Mouse (Mus musculus) olfactory bulb, adult 2 months (tissue): ENCODE measurements around the gene Frmd8.

Source experiments
- CTCF ChIP-seq: fragments of 200-500 bp; IDR thresholded peaks from 2 replicates; pipeline ENCODE4 v1.5.1; 2012; ENCODE audit warnings: low read depth, mild to moderate bottlenecking, low read length, moderate library complexity; ENCODE audit not compliant: insufficient read depth
- POLR2A ChIP-seq: fragments of 200-500 bp; IDR thresholded peaks from 2 replicates; pipeline ENCODE4 v1.6.1; 2012; ENCODE audit warnings: mild to moderate bottlenecking, low read depth, low read length, moderate library complexity; ENCODE audit not compliant: insufficient read depth

DNA sequence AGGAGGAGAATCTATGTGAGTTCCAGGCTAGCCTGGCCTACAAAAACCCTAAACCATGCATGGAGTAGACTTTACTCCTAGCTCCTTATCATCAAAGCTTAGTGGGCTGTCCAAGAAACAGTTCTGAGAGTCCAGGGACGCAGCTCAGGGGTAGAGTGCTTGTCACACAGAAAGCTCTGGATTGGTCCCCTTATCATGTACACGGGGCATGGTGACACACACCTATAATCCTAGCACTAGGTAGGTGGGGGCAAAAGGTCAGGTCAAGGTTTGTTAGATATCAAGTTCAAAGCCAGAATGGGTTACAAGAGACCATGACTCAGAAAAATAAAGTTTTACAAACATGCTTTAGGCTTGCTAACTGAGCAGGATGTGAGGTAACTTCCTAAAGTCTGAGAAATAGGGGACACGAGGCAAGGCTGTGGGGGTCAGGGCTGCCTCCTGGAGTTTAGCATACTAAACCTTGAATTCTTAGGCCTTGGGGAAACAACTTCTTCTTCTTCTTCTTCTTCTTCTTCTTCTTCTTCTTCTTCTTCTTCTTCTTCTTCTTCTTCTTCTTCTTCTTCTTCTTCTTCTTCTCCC lies 12.3 kb upstream of the Frmd8 start:
- TF ChIP-seq POLR2A, result no peak
- TF ChIP-seq CTCF, result no peak
